Mouse (Mus musculus) liver, adult 2 months (tissue): Measurements from ENCODE around the gene Tfap4.

Source experiments
- CTCF ChIP-seq: fragments of 200-500 bp; IDR thresholded peaks from 2 replicates; pipeline ENCODE4 v1.5.1; 2011; ENCODE audit warnings: low read depth, low read length, control low read depth
- POLR2A ChIP-seq: fragments of 200-500 bp; IDR thresholded peaks from 2 replicates; pipeline ENCODE4 v1.6.1; 2011; ENCODE audit warnings: low read length, control low read depth; ENCODE audit not compliant: insufficient read depth; ENCODE audit errors: extremely low read depth

- no peak for TF ChIP-seq CTCF
- no peak for TF ChIP-seq POLR2A
Measured at GRCm38 (mm10) chr16:4511371-4511770, 48.3 kb downstream of the Tfap4 start.
